In genomic region chr6:116265603-116266002, GRCm38 (mm10) we compare ENCODE assay signal across 13 mouse cellular contexts. TPM values are rescaled to one million over a fixed set of nuclear protein-coding genes. Genes with fewer than 3 reads are reported as not detected.
DNase-seq lines count a peak whose midpoint lies in the region; ATAC-seq lines count a peak whose summit lies in the region.
"Had no signal": no experiment of that assay in that cellular context is flagged by ENCODE, and none has a peak within 500 bp of the region (broad histone marks: within the 10 kb centered on the region; RNA-seq: fewer than 3 reads in every experiment).

No protein-coding gene starts in this region.

- intact Hi-C loops in gastrocnemius, postnatal 36 days (cut with DNase I) = no loop called here

- peak overlapping the region; percentile 48 for H3K4me2 ChIP-seq in neural tube, embryonic 15.5 days
- no peak overlapping the region for H3K4me2 ChIP-seq in heart, embryonic 12.5 days

- H3K36me3 ChIP-seq in neural tube, embryonic 15.5 days = peaks cover 21% of the 10 kb centered on the region
- H3K36me3 ChIP-seq in heart, embryonic 12.5 days = peaks cover 20% of the 10 kb centered on the region
- H3K36me3 ChIP-seq: stomach, embryonic 15.5 days had no signal

- H3K4me3 ChIP-seq in neural tube, embryonic 15.5 days (replicated peaks) = no peak overlapping the region
- H3K4me3 ChIP-seq in heart, embryonic 12.5 days = no peak overlapping the region
- H3K4me3 ChIP-seq: left cerebral cortex, adult 2 months had no signal

- no peaks in the 10 kb centered on the region for H3K27me3 ChIP-seq in neural tube, embryonic 15.5 days (replicated peaks)
- no peaks in the 10 kb centered on the region for H3K27me3 ChIP-seq in heart, embryonic 12.5 days (replicated peaks)
- H3K27me3 ChIP-seq: stomach, embryonic 15.5 days had no signal

- no peak overlapping the region for H3K27ac ChIP-seq in neural tube, embryonic 15.5 days (replicated peaks)
- H3K27ac ChIP-seq in heart, embryonic 12.5 days (ENCODE audit: poor library complexity, severe bottlenecking) = no peak overlapping the region
- H3K27ac ChIP-seq: left cerebral cortex, adult 2 months; stomach, embryonic 15.5 days had no signal

- peaks cover 17% of the 10 kb centered on the region for H3K4me1 ChIP-seq in neural tube, embryonic 15.5 days
- peaks cover 10% of the 10 kb centered on the region for H3K4me1 ChIP-seq in heart, embryonic 12.5 days (replicated peaks)
- H3K4me1 ChIP-seq: stomach, embryonic 15.5 days had no signal

- no peaks in the 10 kb centered on the region for H3K9me3 ChIP-seq in neural tube, embryonic 15.5 days (replicated peaks)
- H3K9me3 ChIP-seq in heart, embryonic 12.5 days (replicated peaks) = no peaks in the 10 kb centered on the region
- H3K9me3 ChIP-seq: G1E; stomach, embryonic 15.5 days had no signal

- peak; percentile 13 for DNase-seq in retina, postnatal 1 day
- DNase-seq in retina, embryonic 14.5 days (ENCODE audit: low spot score) = no peak
- peak; percentile 33 for DNase-seq in gonadal fat pad, adult 2 months (ENCODE audit: low read depth)
- peak; percentile 23 for DNase-seq in lung, postnatal 36 days
- DNase-seq in gastrocnemius, postnatal 36 days = no peak
- no peak for DNase-seq in ovary, adult 18-20 months (ENCODE audit: low spot score)
- DNase-seq: adrenal gland, postnatal 25 days had no signal

- 62% methylated on average over 4 of the region's 4 CpGs for WGBS in neural tube, embryonic 15.5 days
- WGBS in heart, embryonic 12.5 days = 83% methylated on average over 4 of the region's 4 CpGs

- H3K9ac ChIP-seq in neural tube, embryonic 15.5 days (replicated peaks) = no peak overlapping the region
- H3K9ac ChIP-seq in heart, embryonic 12.5 days = no peak overlapping the region
- H3K9ac ChIP-seq: stomach, embryonic 15.5 days had no signal

- ATAC-seq in neural tube, embryonic 15.5 days (ENCODE audit: low FRiP score) = no peak
- ATAC-seq in heart, embryonic 12.5 days (ENCODE audit: insufficient number of reproducible peaks, low FRiP score) = no peak
- ATAC-seq: intestine, embryonic 16.5 days had no signal

RNA-seq across cellular contexts. Expression of gene Zfand4, which starts 1.6 kb away (rescaled TPM):
- polyA plus RNA-seq in gonadal fat pad, adult 2 months (2012; rRNA removed) = 1.9 and 3.5 TPM in 2 replicates
- 5.6 and 6.0 TPM in 2 replicates for polyA plus RNA-seq in neural tube, embryonic 15.5 days (2015; fragmentation: Nextera tagmentation; extraction: Ambion mirVana)
- under 1 TPM; 0.51 to 0.86 TPM for total RNA-seq in gastrocnemius, postnatal 36 days (2021)
- polyA plus RNA-seq in heart, embryonic 12.5 days (2016; fragmentation: Nextera tagmentation; extraction: Ambion mirVana) = 4.5 and 5.3 TPM in 2 replicates

RNA-seq across cellular contexts. Expression of gene Washc2, which starts 57.8 kb away (rescaled TPM):
- polyA plus RNA-seq in gonadal fat pad, adult 2 months (2012; rRNA removed) = 49.0 and 61.7 TPM in 2 replicates
- polyA plus RNA-seq in neural tube, embryonic 15.5 days (2015; fragmentation: Nextera tagmentation; extraction: Ambion mirVana) = 62.3 and 65.8 TPM in 2 replicates
- total RNA-seq in gastrocnemius, postnatal 36 days (2021) = 10 to 100 TPM; 21.8 to 22.3 TPM
- 39.6 and 42.1 TPM in 2 replicates for polyA plus RNA-seq in heart, embryonic 12.5 days (2016; fragmentation: Nextera tagmentation; extraction: Ambion mirVana)

Comparison
In these comparisons a context has a peak if more than half of its experiments do, and no peak if none do; other contexts are left out.
1. DNase-seq: peak in retina, postnatal 1 day (single experiment), gonadal fat pad, adult 2 months (single experiment) and lung, postnatal 36 days (single experiment); none in retina, embryonic 14.5 days (single experiment), gastrocnemius, postnatal 36 days (0 of 2) and ovary, adult 18-20 months (single experiment).